Mouse (Mus musculus): ENCODE measurements around the gene Slc35b1. TPM values are rescaled to one million over a fixed set of nuclear protein-coding genes. Genes with fewer than 3 reads are reported as not detected.

The Slc35b1 gene
- total RNA-seq (2022), result 10 to 100 TPM; 59.8 to 61.4 (median 60.7) TPM

DNA sequence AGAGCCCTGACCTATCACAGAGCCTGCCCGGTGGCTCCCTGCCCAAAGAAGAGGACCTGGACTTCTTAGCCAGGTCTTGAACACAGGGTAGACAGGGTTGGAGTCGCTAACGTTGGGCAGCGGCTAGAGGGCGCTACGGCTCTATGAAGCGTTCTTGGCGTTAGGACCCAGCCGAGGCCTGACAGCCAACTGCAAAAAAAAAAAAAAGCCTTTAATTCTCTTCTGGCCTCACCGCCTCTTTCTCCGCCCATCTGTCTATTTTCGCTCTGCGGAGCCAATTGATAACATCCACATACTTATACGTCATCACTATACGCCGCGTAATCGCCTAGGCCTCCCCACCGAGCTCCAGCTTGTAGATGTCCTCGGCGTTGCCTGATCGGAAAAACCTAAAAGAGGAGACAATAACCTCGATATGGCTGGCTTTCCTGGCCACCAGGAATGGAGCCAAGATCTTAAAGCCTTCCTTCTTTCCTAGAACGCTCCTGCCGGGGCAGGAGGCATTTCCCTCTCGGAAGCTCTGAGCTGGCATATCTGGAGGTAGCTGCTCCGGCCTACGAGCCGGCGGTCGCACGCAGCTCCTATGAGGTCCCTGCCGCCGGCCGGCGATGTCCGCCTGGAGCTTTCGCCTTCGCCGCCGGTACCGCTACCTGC, at the start of gene Slc35b1:
Slc35b1 (plus strand) TSS at position 374 of the 654 bp plus-strand sequence.
- DNase-seq (ENCODE audit: low spot score in 2 of 2), result peak; percentile 93 to 98

DNA sequence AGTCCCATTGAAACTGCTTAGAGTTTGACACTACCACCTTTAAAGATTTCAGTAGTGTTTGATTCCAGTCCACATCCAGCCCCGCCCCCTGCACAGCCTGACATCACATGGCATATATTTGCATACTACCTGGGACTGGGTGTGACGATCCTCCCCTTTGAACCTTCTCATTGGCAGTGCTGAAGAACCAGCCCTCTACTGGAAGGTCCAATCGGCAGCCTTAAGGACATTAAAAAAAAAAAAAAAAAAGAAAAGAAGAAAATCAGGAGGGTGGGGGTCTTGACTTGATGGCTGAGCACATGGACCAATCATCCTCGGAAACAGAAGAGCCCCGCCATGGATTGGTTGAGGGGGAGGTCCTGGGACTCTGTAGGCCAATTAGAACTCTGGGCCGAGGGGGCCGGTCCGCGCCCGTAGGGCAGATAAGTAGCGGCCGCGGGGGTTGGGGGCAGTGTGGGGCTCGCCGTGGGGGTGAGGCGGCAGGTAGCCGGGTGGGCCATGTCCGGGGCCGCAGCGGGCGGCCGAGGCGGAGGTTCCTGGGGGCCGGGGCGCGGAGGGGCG, 47.8 kb upstream of the Slc35b1 start, which contains the start of gene Fam117a:
Fam117a (plus strand) TSS at position 451 of the 561 bp plus-strand sequence.
- peak in 1 of 2 experiments; percentile 76 for DNase-seq (ENCODE audit: low spot score in 2 of 2)

GRCm38 (mm10) chr11:95337129-95337813, 47.2 kb upstream of the Slc35b1 start:
- DNase-seq (ENCODE audit: low spot score in 2 of 2), result peak in 1 of 2 experiments; percentile 32

DNA sequence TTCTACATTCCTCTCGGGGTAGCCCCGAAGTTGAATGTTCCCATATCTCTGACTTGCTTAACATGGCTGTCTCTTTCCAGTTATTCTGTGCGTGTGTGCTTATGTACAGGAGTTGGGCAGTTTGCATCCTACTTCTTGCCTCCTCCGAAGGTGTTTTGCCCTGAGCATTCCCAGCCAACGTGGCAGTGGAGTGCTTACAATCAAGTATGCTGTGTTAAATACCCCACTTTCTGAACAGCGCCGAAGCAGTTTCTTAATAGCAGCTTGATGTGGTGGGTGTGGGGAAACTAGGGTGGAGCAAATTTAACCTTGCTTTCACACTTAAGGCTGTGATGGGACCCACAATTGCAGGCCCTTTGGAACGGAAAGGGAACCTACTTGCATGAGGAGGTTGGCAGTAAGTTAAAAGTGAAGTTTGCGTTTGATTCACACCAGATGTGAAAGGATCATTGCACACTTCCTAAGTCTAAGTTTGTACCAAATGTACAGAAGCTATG, 46.6 kb upstream of the Slc35b1 start:
- no peak for DNase-seq (ENCODE audit: low spot score in 2 of 2)

GRCm38 (mm10) chr11:95339471-95340021, 44.9 kb upstream of the Slc35b1 start:
- no peak for DNase-seq (ENCODE audit: low spot score in 2 of 2)

- no peak for DNase-seq (ENCODE audit: low spot score in 2 of 2)
These were observed 44.2 kb upstream of the Slc35b1 start for GRCm38 (mm10) chr11:95340259-95340658.

GRCm38 (mm10) chr11:95340664-95341063, 43.8 kb upstream of the Slc35b1 start:
- DNase-seq (ENCODE audit: low spot score in 2 of 2), result no peak

GRCm38 (mm10) chr11:95343180-95343579, 41.3 kb upstream of the Slc35b1 start:
- DNase-seq (ENCODE audit: low spot score in 2 of 2), result no peak

DNA sequence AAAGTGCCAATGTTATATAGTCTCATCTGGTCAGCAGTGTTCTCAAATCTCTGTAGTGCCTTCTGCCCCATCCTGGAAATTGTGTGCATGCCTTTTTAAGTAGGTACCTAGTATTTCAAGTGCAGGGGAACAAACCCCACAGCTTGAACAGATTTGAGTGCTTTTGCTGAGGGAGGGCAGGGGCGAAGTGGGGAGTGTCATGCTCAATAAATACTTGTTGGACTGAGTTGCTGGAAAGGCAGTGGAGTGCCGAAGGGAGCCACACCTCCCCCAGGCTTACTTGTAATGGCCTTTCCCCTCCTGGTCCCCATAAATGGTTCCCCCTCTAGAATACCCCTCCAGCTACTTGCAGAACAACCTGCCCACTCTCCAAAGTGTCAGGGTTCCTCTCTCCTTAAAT, 40.3 kb upstream of the Slc35b1 start:
- no peak for DNase-seq (ENCODE audit: low spot score in 2 of 2)

GRCm38 (mm10) chr11:95350289-95350688, 34.2 kb upstream of the Slc35b1 start:
- DNase-seq (ENCODE audit: low spot score in 2 of 2), result no peak

DNA sequence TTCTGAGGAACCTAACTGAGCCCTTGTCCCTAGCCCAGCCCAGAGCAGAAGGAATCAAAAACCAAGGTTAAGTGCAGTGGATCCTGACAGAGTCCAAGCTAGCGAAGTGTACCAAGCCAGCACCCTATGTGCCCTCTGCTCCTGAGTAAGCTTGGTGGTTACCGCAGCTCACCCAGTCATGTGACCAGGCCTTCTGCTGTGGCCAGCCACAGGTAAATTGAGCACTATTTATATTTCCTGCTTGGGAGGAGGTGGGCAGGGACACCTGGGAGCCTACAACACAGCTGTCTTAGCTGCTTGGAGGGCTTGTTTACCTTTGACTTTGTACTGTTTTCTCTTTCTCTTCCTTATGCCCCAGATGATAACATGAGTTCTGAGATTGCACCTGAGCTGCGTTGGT, 33.5 kb upstream of the Slc35b1 start:
- DNase-seq (ENCODE audit: low spot score in 2 of 2), result no peak

DNA sequence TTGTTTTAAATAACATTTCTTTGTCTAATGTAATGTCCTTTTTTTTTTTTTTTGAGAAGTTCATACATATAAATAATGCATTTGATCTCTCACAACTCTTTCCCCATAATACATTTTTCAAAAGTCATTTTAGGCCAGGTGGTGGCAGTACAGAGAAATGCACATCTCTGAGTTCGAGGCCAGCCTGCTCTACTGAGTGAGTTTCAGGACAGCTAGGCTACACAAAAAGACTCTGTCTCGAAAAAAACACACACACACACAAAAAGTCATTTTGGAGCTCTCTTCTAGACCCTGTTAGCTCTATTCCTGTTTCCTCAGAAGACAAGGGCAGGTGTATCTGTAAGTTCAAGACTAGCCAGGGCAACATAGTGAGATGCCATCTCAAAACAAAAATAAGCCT, 31.8 kb upstream of the Slc35b1 start:
- DNase-seq (ENCODE audit: low spot score in 2 of 2), result no peak

GRCm38 (mm10) chr11:95353226-95353625, 31.3 kb upstream of the Slc35b1 start:
- DNase-seq (ENCODE audit: low spot score in 2 of 2), result no peak

GRCm38 (mm10) chr11:95354228-95354944, 30.1 kb upstream of the Slc35b1 start:
- no peak for DNase-seq (ENCODE audit: low spot score in 2 of 2)

DNA sequence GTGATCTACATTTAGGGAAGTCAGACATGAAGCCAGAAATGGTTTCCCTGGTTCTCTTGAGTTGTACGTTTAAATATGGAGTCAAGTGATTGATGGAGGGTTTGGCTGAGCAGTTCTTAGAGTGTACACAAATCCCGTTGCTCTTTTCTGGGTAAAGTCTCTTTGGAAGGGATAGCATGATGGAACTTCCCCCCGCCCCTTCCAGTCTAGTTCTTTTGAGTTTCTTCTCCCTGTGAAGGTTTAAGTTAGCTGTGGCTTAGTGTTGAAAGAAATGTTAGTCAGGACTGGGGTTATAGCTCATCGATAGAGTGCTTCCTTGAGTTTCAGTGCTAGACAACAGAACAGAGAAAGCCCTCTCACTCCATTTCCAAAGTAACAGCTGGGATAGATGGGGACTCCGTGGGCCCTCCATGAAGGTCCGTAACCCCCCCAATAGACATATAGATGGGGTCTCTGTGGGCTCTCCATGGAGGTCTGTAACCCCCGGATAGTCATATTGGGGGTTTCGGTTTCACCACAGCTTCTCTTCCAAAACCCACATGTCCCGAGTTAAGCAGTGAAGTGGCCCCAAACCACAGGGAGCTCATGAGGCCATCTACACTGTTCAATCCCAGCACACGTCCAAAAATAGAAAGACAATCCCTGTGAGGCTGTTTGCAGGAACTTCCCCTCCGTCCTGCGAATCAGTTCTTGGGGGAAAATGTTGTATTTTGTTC, 29.4 kb upstream of the Slc35b1 start:
- no peak for DNase-seq (ENCODE audit: low spot score in 2 of 2)

DNA sequence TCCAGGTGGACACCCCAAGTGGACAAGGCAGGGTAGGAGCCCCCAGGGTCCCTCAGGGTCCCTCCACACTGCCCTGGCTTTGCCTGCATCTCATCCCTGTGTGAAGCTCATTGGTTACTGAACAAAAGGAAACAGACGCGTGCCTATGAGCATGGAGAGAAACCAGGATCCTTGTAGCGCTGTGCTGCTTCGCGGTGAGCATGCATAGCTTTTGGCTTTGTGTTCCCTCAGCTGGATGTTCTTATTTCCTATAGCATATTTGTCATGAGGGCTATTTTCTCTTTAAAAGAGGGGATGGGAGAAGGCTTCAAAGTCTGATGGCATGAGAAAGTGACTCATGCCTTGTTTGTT, 28.9 kb upstream of the Slc35b1 start:
- DNase-seq (ENCODE audit: low spot score in 2 of 2), result no peak

- no peak for DNase-seq (ENCODE audit: low spot score in 2 of 2)
These were observed 28.5 kb upstream of the Slc35b1 start for GRCm38 (mm10) chr11:95356039-95356438.

- DNase-seq (ENCODE audit: low spot score in 2 of 2), result peak in 1 of 2 experiments; percentile 35
These were observed 27.8 kb upstream of the Slc35b1 start for GRCm38 (mm10) chr11:95356469-95357273.

DNA sequence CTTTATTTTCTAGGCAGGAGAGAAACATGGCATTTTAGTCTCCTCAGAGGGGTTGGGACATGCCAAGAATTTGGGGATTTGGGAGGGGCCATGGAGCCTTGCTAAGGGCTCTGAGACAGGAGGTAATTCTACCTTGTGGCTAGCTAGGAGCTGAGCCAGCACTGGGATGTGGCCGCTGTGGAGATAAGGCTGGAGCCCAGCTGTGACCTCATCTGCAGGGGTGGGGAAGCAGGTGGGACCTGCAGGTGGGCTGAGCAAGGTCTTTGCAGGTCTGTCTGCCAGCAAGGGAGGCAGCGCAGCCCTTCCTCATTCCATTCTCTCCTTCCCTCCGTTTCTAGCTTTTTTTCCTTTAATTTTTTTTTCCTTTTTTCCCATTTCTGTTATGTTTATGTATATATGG, 26.2 kb upstream of the Slc35b1 start:
- DNase-seq (ENCODE audit: low spot score in 2 of 2), result no peak

DNA sequence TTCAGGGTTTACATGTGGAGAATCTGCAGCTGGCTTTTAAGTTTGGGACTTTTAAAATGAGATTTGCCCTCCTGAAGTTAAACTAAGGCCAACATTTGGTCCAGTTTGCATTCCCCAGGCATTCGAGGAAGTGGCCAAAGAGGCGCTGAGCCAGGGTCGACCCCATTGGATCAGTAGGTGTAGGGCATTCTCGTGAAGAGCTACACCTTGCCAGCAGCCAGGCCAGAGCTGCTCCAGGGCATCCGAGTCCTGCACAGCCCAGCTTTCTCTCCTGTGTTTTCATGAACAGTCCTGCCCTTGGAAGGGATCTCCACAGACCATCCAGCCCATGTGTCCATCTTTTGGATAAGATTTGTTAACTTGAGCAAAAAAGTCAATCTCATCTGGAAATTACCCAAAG, 20.1 kb upstream of the Slc35b1 start:
- DNase-seq (ENCODE audit: low spot score in 2 of 2), result no peak

Measured in left cerebral cortex, adult 8-10 months (tissue).